Mouse (Mus musculus) splenic B cell, adult 2 months (primary cell): ENCODE measurements at regions not wholly inside any gene's neighbourhood (a gene's known extent, or its start where the extent isn't known, plus 50 kb on each side); places are given as distances from the start of the nearest gene placed in this dataset.

Source experiments
- DNase-seq: peaks from one replicate; pipeline ENCODE4 v3.0.0-alpha.2; 2011; ENCODE audit warnings: low read depth, low spot score
- H3K27me3 ChIP-seq: 2 replicates; pipeline ENCODE4 v1.6.1; 2012; ENCODE audit warnings: mild to moderate bottlenecking, low read length, moderate library complexity, mixed read lengths; ENCODE audit not compliant: control insufficient read depth, poor library complexity, insufficient read depth, severe bottlenecking
- H3K36me3 ChIP-seq: 2 replicates; pipeline ENCODE4 v1.6.1; 2012; ENCODE audit warnings: mild to moderate bottlenecking, low read length, moderate library complexity, mixed read lengths; ENCODE audit not compliant: control insufficient read depth, poor library complexity, insufficient read depth, severe bottlenecking

GRCm38 (mm10) chr10:53852091-53852490, 101.2 kb upstream of the Fam184a start:
- no peaks in the 10 kb centered on the region for H3K27me3 ChIP-seq
- no peaks in the 10 kb centered on the region for H3K36me3 ChIP-seq
- no peak for DNase-seq

- Histone ChIP-seq H3K36me3 (no peaks in the 10 kb centered on the region), H3K27me3 (no peaks in the 10 kb centered on the region)
- no peak for DNase-seq
Observed at GRCm38 (mm10) chr10:53850568-53850967, 99.6 kb upstream of the Fam184a start.

- DNase-seq = no peak
- Histone ChIP-seq H3K27me3 (no peaks in the 10 kb centered on the region), H3K36me3 (no peaks in the 10 kb centered on the region)
Observed at GRCm38 (mm10) chr10:53813244-53813620, 62.3 kb upstream of the Fam184a start.

GRCm38 (mm10) chr10:53812597-53813243, 61.8 kb upstream of the Fam184a start:
- Histone ChIP-seq H3K36me3 (no peaks in the 10 kb centered on the region), H3K27me3 (no peaks in the 10 kb centered on the region)
- peak; percentile 58 for DNase-seq

- DNase-seq = no peak
- H3K36me3 ChIP-seq = no peaks in the 10 kb centered on the region
- no peaks in the 10 kb centered on the region for H3K27me3 ChIP-seq
Observed at GRCm38 (mm10) chr10:53811904-53812596, 61.1 kb upstream of the Fam184a start.

GRCm38 (mm10) chr10:53806697-53807096, 55.8 kb upstream of the Fam184a start:
- no peaks in the 10 kb centered on the region for H3K36me3 ChIP-seq
- peak; percentile 17 for DNase-seq
- H3K27me3 ChIP-seq = no peaks in the 10 kb centered on the region

- Histone ChIP-seq H3K36me3 (no peaks in the 10 kb centered on the region), H3K27me3 (no peaks in the 10 kb centered on the region)
- no peak for DNase-seq
Observed at GRCm38 (mm10) chr10:53801048-53801641, 50.2 kb upstream of the Fam184a start.
